Mouse (Mus musculus): ENCODE data around the gene Tacr2. TPM values are rescaled to one million over a fixed set of nuclear protein-coding genes. Genes with fewer than 3 reads are reported as not detected.

Tacr2 gene
- total RNA-seq, 2 experiments from 2014 or later = 0.23 to 0.27 TPM

- DNase-seq (ENCODE audit: low spot score in 2 of 2) = no peak
These were observed 13.0 kb upstream of the Tacr2 start for GRCm38 (mm10) chr10:62239270-62239669.

GRCm38 (mm10) chr10:62242358-62242757 is 9.9 kb upstream of the Tacr2 start:
- DNase-seq (ENCODE audit: low spot score in 2 of 2) = no peak

GRCm38 (mm10) chr10:62242896-62243295 is 9.3 kb upstream of the Tacr2 start:
- DNase-seq (ENCODE audit: low spot score in 2 of 2) = peak in 1 of 2 experiments; percentile 78

GRCm38 (mm10) chr10:62244067-62244466 is 8.2 kb upstream of the Tacr2 start:
- DNase-seq (ENCODE audit: low spot score in 2 of 2) = no peak

- no peak for DNase-seq (ENCODE audit: low spot score in 2 of 2)
These were observed 5.1 kb upstream of the Tacr2 start for GRCm38 (mm10) chr10:62247156-62247555.

- no peak for DNase-seq (ENCODE audit: low spot score in 2 of 2)
These were observed 4.4 kb upstream of the Tacr2 start for GRCm38 (mm10) chr10:62247815-62248214.

GRCm38 (mm10) chr10:62252496-62253235 is 428 bp downstream of the Tacr2 start:
- no peak for DNase-seq (ENCODE audit: low spot score in 2 of 2)

GRCm38 (mm10) chr10:62258298-62258697 is 6.1 kb downstream of the Tacr2 start:
- no peak for DNase-seq (ENCODE audit: low spot score in 2 of 2)

GRCm38 (mm10) chr10:62261115-62261886 is 9.1 kb downstream of the Tacr2 start:
- peak; percentile 48 to 74 for DNase-seq (ENCODE audit: low spot score in 2 of 2)

GRCm38 (mm10) chr10:62264299-62264698 is 12.1 kb downstream of the Tacr2 start:
- no peak for DNase-seq (ENCODE audit: low spot score in 2 of 2)

- DNase-seq (ENCODE audit: low spot score in 2 of 2) = no peak
These were observed 17.0 kb downstream of the Tacr2 start for GRCm38 (mm10) chr10:62269278-62269677.

GRCm38 (mm10) chr10:62275235-62275634 is 23.0 kb downstream of the Tacr2 start:
- peak; percentile 50 to 90 for DNase-seq (ENCODE audit: low spot score in 2 of 2)

- DNase-seq (ENCODE audit: low spot score in 2 of 2) = no peak
These were observed 25.5 kb downstream of the Tacr2 start for GRCm38 (mm10) chr10:62277499-62278293.

- no peak for DNase-seq (ENCODE audit: low spot score in 2 of 2)
These were observed 26.8 kb downstream of the Tacr2 start for GRCm38 (mm10) chr10:62279066-62279465.

GRCm38 (mm10) chr10:62279671-62280070 is 27.4 kb downstream of the Tacr2 start:
- DNase-seq (ENCODE audit: low spot score in 2 of 2) = no peak

- DNase-seq (ENCODE audit: low spot score in 2 of 2) = peak in 1 of 2 experiments; percentile 22
These were observed 30.5 kb downstream of the Tacr2 start for GRCm38 (mm10) chr10:62282782-62283181.

GRCm38 (mm10) chr10:62283206-62283792 is 31.1 kb downstream of the Tacr2 start:
- no peak for DNase-seq (ENCODE audit: low spot score in 2 of 2)

GRCm38 (mm10) chr10:62287460-62288124 is 35.4 kb downstream of the Tacr2 start:
- DNase-seq (ENCODE audit: low spot score in 2 of 2) = no peak

GRCm38 (mm10) chr10:62294112-62294511 is 41.9 kb downstream of the Tacr2 start:
- DNase-seq (ENCODE audit: low spot score in 2 of 2) = peak; percentile 36 to 66

GRCm38 (mm10) chr10:62296086-62296872 is 44.0 kb downstream of the Tacr2 start:
- no peak for DNase-seq (ENCODE audit: low spot score in 2 of 2)
